Mouse (Mus musculus) hindbrain, embryonic 11.5 days (tissue): Measurements from ENCODE around the gene Tnp1. TPM values are rescaled to one million over a fixed set of nuclear protein-coding genes. Genes with fewer than 3 reads are reported as not detected.

Experiments used
- ATAC-seq: fragments of 200-750 bp; cut with Nextera tagmentation; 2 replicates; pipeline ENCODE4 v1.8.0; 2017; ENCODE audit warnings: mild to moderate bottlenecking, moderate TSS enrichment, moderate library complexity; ENCODE audit not compliant: low FRiP score
- DNase-seq: peaks from one replicate; pipeline ENCODE4 v3.0.0-alpha.2; 2015; ENCODE audit warnings: low spot score
- H3K27ac ChIP-seq: fragments of 300-500 bp; sonication (generic); 2 replicates; pipeline ENCODE4 v1.5.1; 2014; ENCODE audit warnings: mild to moderate bottlenecking, low read depth, low read length
- H3K27me3 ChIP-seq: fragments of 300-500 bp; sonication (generic); 2 replicates; pipeline ENCODE4 v1.6.1; 2014; ENCODE audit warnings: mild to moderate bottlenecking, low read length, moderate library complexity, mixed read lengths; ENCODE audit not compliant: control insufficient read depth, insufficient read depth
- H3K36me3 ChIP-seq: fragments of 300-500 bp; sonication (generic); 2 replicates; pipeline ENCODE4 v1.6.1; 2014; ENCODE audit warnings: mild to moderate bottlenecking, low read length, moderate library complexity, mixed read lengths; ENCODE audit not compliant: control insufficient read depth, insufficient read depth
- H3K4me1 ChIP-seq: fragments of 300-500 bp; sonication (generic); replicated peaks from 2 replicates; pipeline ENCODE4 v1.6.1; 2014; ENCODE audit warnings: low read length, mixed read lengths; ENCODE audit not compliant: control insufficient read depth, insufficient read depth
- H3K4me2 ChIP-seq: fragments of 300-500 bp; sonication (generic); replicated peaks from 2 replicates; pipeline ENCODE4 v1.6.1; 2014; ENCODE audit warnings: mild to moderate bottlenecking, low read depth, low read length
- H3K4me3 ChIP-seq: fragments of 300-500 bp; sonication (generic); 2 replicates; pipeline ENCODE4 v1.5.1; 2014; ENCODE audit warnings: low read depth, low read length
- H3K9ac ChIP-seq: fragments of 300-500 bp; sonication (generic); 2 replicates; pipeline ENCODE4 v1.6.1; 2014; ENCODE audit warnings: low read depth, low read length
- H3K9me3 ChIP-seq: fragments of 300-500 bp; sonication (generic); 2 replicates; pipeline ENCODE4 v1.6.1; 2016; ENCODE audit warnings: low read length; ENCODE audit not compliant: control insufficient read depth
- WGBS: fragments of 180-500 bp; shearing (Covaris S2); extraction: QIAGEN DNeasy Blood & Tissue Kit; methylation state at CpG from one replicate; pipeline ENCODE4 v1.1.7; 2014; 5-methylcytosine and 5-hydroxymethylcytosine counted together
- polyA plus RNA-seq: library from polyadenylated mRNA; unstranded; fragments of >200 nt; fragmentation: Nextera tagmentation; extraction: Ambion mirVana; gene quantifications from 2 replicates; pipeline ENCODE4 v1.2.1, GENCODE M21; 2014

Gene Tnp1
- polyA plus RNA-seq, 1 experiment from 2014 or later: not detected

- ATAC-seq (no peak), DNase-seq (no peak)
- Histone ChIP-seq H3K27me3 (no peaks in the 10 kb centered on the region), H3K36me3 (no peaks in the 10 kb centered on the region), H3K4me2 (no peak overlapping the region), H3K27ac (no peak overlapping the region), H3K4me3 (no peak overlapping the region), H3K9me3 (no peaks in the 10 kb centered on the region), H3K9ac (no peak overlapping the region), H3K4me1 (no peaks in the 10 kb centered on the region)
- WGBS: 92% methylated on average over 5 of the region's 6 CpGs
These were observed 31.4 kb upstream of the Tnp1 start for GRCm38 (mm10) chr1:73046896-73047672.

- DNase-seq: peak; percentile 28
- no peak overlapping the region for H3K27ac ChIP-seq
- no peak overlapping the region for H3K4me2 ChIP-seq
- no peak for ATAC-seq
- WGBS: 24% methylated on average over 9 of the region's 9 CpGs
- no peaks in the 10 kb centered on the region for H3K27me3 ChIP-seq
- H3K36me3 ChIP-seq: no peaks in the 10 kb centered on the region
- no peaks in the 10 kb centered on the region for H3K9me3 ChIP-seq
- no peak overlapping the region for H3K4me3 ChIP-seq
- no peaks in the 10 kb centered on the region for H3K4me1 ChIP-seq
- no peak overlapping the region for H3K9ac ChIP-seq
These were observed 30.4 kb upstream of the Tnp1 start for GRCm38 (mm10) chr1:73045948-73046685.

DNA sequence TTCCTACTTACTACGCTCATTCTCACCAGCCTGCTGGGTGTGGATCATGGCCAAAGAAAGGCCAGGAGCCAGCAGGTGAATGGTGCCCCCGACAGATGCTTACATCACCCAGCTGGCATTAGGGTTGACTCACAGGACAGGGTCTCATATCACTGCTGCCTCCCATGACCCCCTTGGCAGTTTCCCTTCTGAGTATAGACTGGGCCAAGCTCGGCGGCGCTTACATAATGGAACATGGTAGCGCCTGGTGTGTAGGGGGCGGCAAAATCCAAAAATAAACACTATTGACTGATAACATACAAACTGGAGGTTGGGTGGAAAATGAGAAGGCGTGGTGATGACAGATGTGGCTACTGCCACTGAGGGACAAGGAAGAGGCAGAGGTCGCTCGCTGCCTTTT, 28.0 kb upstream of the Tnp1 start:
- Histone ChIP-seq H3K9me3 (no peaks in the 10 kb centered on the region), H3K27me3 (no peaks in the 10 kb centered on the region), H3K4me2 (no peak overlapping the region), H3K4me1 (no peaks in the 10 kb centered on the region), H3K27ac (no peak overlapping the region), H3K9ac (no peak overlapping the region), H3K4me3 (no peak overlapping the region), H3K36me3 (no peaks in the 10 kb centered on the region)
- DNase-seq (no peak), ATAC-seq (no peak)
- WGBS: 92% methylated on average over 10 of the region's 10 CpGs

- Histone ChIP-seq H3K4me1 (no peaks in the 10 kb centered on the region), H3K9ac (no peak overlapping the region)
These were observed 25.1 kb upstream of the Tnp1 start for GRCm38 (mm10) chr1:73040691-73041425.

GRCm38 (mm10) chr1:73038532-73038931, 22.8 kb upstream of the Tnp1 start:
- ATAC-seq: no peak
- no peaks in the 10 kb centered on the region for H3K9me3 ChIP-seq
- no peak overlapping the region for H3K27ac ChIP-seq
- no peak for DNase-seq
- no peaks in the 10 kb centered on the region for H3K4me1 ChIP-seq
- no peaks in the 10 kb centered on the region for H3K36me3 ChIP-seq
- no peak overlapping the region for H3K4me2 ChIP-seq
- H3K9ac ChIP-seq: no peak overlapping the region
- H3K27me3 ChIP-seq: no peaks in the 10 kb centered on the region
- WGBS: 79% methylated on average over 3 of the region's 3 CpGs
- H3K4me3 ChIP-seq: no peak overlapping the region

More at GRCm38 (mm10) chr1:73040691-73041425, 25.1 kb upstream of the Tnp1 start:
- Histone ChIP-seq H3K9me3 (no peaks in the 10 kb centered on the region), H3K4me3 (no peak overlapping the region), H3K36me3 (no peaks in the 10 kb centered on the region), H3K27me3 (no peaks in the 10 kb centered on the region), H3K4me2 (no peak overlapping the region), H3K27ac (no peak overlapping the region)
- ATAC-seq (no peak), DNase-seq (no peak)
- 80% methylated on average over 3 of the region's 3 CpGs for WGBS

GRCm38 (mm10) chr1:73036536-73036935, 20.8 kb upstream of the Tnp1 start:
- Histone ChIP-seq H3K36me3 (no peaks in the 10 kb centered on the region), H3K27me3 (no peaks in the 10 kb centered on the region), H3K9ac (no peak overlapping the region), H3K9me3 (no peaks in the 10 kb centered on the region), H3K4me3 (no peak overlapping the region), H3K27ac (no peak overlapping the region), H3K4me1 (no peaks in the 10 kb centered on the region), H3K4me2 (no peak overlapping the region)
- no peak for DNase-seq
- 43% methylated on average over 3 of the region's 3 CpGs for WGBS
- ATAC-seq: no peak

- Histone ChIP-seq H3K27ac (no peak overlapping the region), H3K9me3 (no peaks in the 10 kb centered on the region), H3K4me3 (no peak overlapping the region), H3K4me1 (no peaks in the 10 kb centered on the region), H3K9ac (no peak overlapping the region), H3K27me3 (no peaks in the 10 kb centered on the region), H3K4me2 (no peak overlapping the region), H3K36me3 (no peaks in the 10 kb centered on the region)
- WGBS: 86% methylated on average over 3 of the region's 3 CpGs
- no peak for ATAC-seq
- no peak for DNase-seq
These were observed 20.0 kb upstream of the Tnp1 start for GRCm38 (mm10) chr1:73035726-73036125.

DNA sequence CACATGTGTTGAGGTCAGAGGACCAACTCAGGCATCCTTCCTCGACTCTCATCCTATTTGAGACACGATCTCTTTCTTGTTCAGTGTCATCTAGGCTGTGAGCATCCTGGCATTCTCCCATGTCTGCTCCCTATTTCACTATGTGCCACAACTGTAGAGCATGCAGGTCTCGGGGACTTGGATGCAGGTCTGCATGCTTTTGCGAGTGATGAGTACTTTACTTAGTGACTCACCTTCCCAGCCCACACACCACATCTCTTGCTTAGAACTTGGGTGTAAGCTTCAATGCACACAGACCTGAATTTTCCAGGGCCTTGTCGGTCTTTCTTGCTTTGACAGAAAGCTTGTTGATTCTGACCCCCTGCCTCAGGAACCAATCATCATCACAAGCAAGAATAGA, 16.8 kb upstream of the Tnp1 start:
- ATAC-seq: no peak
- Histone ChIP-seq H3K4me1 (no peaks in the 10 kb centered on the region), H3K36me3 (no peaks in the 10 kb centered on the region), H3K4me2 (no peak overlapping the region), H3K9ac (no peak overlapping the region), H3K9me3 (no peaks in the 10 kb centered on the region), H3K27me3 (no peaks in the 10 kb centered on the region), H3K4me3 (no peak overlapping the region), H3K27ac (no peak overlapping the region)
- 92% methylated on average over 5 of the region's 5 CpGs for WGBS
- DNase-seq: no peak
